Mouse (Mus musculus): ENCODE results near the gene Mrpl55. TPM values are rescaled to one million over a fixed set of nuclear protein-coding genes. Genes with fewer than 3 reads are reported as not detected.

The Mrpl55 gene
- total RNA-seq (2023), result 10 to 100 TPM; 10.7 to 14.2 TPM

DNA sequence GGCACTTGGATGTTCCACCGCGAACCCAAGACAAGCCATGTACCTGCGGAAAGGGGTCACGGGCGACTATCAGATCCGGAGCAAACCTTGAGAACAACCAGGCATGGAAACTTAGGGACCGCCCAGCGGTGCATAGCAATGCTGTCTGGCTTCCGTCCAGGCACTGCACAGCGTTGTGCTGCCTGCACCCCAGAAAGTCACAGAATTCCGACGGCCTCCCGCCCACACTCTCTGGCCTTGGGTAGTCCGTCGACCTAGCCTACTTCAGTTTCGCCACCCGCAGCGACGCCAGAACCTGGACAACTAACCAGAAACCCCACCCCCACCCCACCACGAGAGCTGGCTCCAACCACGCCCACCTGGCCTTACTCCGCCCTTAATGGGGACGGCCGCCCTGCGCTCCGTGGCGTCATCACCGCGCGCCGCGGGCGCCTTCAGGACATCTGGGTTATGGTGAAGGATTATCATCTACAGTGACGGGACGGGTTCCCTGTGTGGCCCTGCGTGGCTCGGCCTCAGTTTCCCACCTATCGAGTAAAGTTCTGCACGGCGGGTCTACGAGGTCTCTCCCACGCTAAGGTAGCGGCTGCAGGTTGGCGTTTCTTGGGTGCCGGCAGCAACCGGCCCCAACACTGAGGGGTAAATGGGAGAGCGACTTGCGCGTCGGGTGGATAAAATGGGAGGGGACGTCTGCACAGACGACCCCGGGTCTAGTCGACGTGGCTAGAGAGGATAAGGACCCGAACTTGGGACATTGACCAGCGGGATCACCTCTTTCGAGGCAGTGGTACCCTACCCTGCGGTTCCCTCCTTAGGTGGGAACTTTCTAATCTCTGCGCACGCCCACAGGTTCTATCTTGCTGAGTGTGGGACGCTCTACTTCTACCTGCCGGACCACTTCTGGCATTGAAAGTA, at the start of gene Mrpl55:
Mrpl55 (plus strand) TSS at position 406 of the 915 bp plus-strand sequence.

DNA sequence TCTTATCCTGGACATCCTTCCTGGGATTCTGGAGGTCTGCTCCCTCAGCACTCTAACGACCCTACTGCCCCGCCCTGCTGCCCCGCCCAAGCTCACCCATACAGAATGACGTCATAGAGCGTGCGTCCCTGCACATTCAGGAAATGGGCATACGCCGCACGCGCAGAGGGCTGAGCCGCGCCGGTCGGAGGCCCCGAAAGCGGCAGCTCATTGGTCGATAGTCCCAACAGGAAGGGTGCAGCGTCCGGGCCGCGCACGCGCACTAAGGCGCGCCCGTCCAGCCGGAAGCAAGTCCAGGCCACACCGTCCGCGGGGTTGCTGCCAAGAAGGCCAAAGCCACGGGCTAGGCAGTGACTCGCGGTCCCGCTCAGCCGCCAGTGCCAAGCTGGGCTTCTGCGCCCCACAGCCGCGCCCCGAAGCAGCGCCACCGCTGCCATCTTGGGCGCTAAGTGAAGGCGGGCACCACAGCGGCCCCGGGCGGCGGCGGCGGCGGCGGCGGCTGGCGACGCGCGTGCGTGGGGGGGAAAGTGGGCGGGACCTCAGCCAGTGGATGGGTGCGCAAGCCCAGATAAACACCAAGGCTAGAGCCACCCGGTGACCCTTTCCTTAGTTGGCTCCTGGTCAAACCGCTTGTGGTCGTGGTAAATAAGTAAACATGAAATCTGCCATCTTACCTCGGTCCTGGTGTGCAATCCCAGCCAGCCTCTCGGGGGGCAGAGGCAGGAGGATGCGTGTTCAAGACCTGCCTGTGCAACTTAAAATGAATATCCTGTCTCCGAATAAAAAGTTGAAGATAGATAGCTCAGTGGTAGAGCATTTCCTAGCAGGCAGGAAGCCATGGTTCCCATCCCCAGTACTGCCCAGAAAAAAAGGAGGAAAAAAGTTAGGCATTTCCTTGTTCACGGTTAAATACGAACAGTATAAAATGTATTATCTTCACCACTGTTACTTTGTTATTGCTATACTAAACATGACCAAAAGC, 38.7 kb upstream of the Mrpl55 start, which contains the start of gene Iba57:
Iba57 (minus strand) TSS at position 485 of the 982 bp plus-strand sequence.

DNA sequence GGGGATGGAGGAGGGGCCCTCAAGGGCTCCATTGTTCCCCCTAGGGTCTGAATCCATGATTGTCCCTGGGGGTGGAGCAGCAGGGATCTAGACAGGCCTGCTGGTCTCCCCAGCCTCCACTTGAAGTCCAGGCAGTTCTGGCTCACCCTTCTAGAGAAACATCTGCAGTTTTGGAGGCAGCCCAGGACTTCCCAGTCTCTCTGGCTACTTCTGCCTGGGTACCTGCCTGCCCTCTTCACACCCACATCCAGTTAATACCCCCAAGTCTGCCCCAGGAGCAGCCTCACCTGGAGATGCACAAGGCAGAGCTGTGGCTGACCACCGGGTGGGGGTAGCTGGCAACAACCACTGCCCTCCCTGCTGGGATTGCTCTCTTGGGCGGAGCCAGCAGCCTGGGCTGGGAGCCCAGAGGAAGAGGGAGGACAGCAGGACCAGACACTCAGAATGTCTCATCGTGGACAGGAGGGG, 19.4 kb upstream of the Mrpl55 start, which contains the start of gene Gjc2:
Gjc2 (minus strand) TSS at position 350 of the 468 bp plus-strand sequence.

DNA sequence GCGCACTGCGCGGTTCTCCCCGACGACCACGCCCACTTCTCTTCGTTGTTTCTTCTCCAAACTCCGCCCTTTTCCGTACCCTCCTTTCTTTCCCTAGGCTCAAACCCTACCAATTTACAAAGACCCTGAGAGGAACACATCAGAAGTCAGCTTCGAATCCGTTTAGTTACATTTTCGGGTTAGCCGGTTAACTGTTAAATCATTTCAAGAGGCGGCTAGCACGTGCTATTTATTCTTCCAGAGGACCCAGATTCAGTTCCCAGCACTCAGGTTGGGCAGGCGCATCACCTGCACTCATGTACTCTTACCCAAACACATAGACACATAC, 10.3 kb upstream of the Mrpl55 start, which contains the start of gene Guk1:
Guk1 (minus strand) TSS at position 154 of the 328 bp plus-strand sequence.

DNA sequence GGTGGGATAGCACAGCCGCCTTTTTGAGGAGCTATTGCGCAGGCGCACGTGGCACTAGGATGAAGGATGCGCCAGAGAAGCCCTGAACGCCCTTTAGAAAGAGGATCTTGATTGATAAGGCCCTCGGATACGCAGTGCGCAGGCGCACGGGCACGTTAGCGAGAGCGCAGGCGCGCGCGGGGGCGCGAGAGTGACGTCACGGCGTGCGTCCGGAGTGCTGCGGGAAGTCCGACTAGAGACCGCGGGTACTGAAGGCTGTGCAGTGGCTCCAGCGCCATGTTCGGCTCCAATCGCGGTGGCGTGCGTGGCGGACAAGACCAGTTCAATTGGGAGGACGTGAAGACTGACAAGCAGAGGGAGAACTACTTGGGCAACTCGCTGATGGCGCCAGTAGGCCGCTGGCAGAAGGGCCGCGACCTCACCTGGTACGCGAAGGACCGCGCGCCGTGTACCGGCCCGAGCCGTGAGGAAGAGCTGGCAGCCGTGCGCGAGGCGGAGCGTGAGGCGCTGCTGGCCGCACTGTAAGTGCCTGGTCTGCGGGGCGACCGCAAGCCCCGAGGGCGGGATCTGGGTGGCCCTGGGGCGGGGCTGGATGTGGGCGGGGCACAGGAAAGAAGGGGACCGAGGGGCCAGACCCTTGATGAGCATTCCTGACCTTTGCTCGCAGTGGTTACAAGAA, 6.0 kb downstream of the Mrpl55 start, which contains the start of gene 2310033P09Rik:
2310033P09Rik (plus strand) TSS at position 169 of the 679 bp plus-strand sequence.

DNA sequence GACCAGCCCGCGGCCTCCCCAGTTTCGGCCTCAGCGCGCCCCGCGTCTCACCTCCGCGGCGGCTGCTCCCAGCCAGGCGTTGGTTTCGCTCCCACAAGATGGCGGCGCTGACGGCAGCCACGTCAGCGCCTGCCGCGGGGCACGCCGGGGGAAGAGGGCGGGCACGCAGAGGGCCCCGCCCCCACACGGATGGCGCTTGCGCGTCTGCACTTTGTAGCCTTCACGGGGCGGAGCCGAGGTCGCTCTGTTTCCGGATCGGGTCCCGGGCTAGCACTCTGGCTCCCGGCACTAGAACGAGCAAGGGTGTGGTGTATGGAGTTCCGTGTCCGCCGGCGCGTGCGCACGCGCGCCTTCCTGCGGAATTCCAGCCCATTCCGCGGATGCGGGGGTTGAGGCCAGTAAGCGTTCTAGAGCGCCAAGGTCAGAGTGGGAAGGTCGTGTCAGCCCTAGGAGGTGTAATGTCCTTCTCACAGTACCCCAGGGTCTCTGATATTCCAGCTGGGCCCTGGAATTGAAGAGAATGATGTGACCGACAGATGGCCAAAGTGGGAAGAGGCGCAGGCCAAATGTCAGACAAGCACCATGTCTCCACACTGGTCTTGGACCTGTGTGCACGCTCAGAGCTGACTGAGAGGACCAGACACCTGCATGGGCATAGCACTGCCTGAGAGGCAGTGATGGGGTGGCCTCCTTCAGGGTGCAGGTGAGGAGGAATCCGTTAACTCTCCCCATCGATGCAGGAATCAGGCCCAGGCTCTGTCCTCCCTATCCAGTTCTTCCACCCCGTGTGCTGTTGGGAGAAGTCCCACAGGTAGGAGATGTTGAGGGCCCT, 26.1 kb downstream of the Mrpl55 start, which contains the start of gene Arf1:
Arf1 (minus strand) TSS at position 149 of the 832 bp plus-strand sequence.

Other genes with a start within 250 kb of the Mrpl55 start
- 10 to 100 TPM; 68.3 to 79.0 TPM for gene Hist3h2a, start 247.8 kb upstream of the Mrpl55 start, total RNA-seq (2023)
- gene Trim17, start 247.8 kb upstream of the Mrpl55 start, total RNA-seq (2023), result not detected
- 10 to 100 TPM; 59.7 to 67.0 TPM for gene Trim11, start 224.4 kb upstream of the Mrpl55 start, total RNA-seq (2023)
- under 1 TPM; 0.04 to 0.35 TPM for gene Obscn, start 66.1 kb upstream of the Mrpl55 start, total RNA-seq (2023)
- gene Iba57, start 38.7 kb upstream of the Mrpl55 start, total RNA-seq (2023), result 1 to 10 TPM; 6.0 to 6.7 TPM
- not detected for gene Gjc2, start 19.3 kb upstream of the Mrpl55 start, total RNA-seq (2023)
- gene Guk1, start 10.3 kb upstream of the Mrpl55 start, total RNA-seq (2023), result 10 to 100 TPM; 14.9 to 22.7 TPM
- gene 2310033P09Rik, start 5.8 kb downstream of the Mrpl55 start, total RNA-seq (2023), result 10 to 100 TPM; 13.4 to 14.8 TPM
- gene Arf1, start 25.8 kb downstream of the Mrpl55 start, total RNA-seq (2023), result 100 to 1,000 TPM; 301 to 303 TPM
- not detected for gene Wnt3a, start 88.3 kb downstream of the Mrpl55 start, total RNA-seq (2023)
- not detected for gene Wnt9a, start 104.4 kb downstream of the Mrpl55 start, total RNA-seq (2023)
- gene Prss38, start 173.2 kb downstream of the Mrpl55 start, total RNA-seq (2023), result not detected
- 1 to 10 TPM; 1.0 to 2.3 TPM for gene Jmjd4, start 247.6 kb downstream of the Mrpl55 start, total RNA-seq (2023)
- 1 to 10 TPM; 4.0 to 4.9 TPM for gene Snap47, start 248.7 kb downstream of the Mrpl55 start, total RNA-seq (2023)

Data from neutrophil, adult 83 days (primary cell).